Mouse (Mus musculus): Measurements from ENCODE around the gene Tas2r138.
"Not testable (repeated sequence)": the region's sequence is repeated elsewhere in the genome, so short reads cannot be mapped to it uniquely, and the experiment has no call there.

Tas2r138 gene

GRCm38 (mm10) chr6:40613260-40613852 is at the start of gene Tas2r138:
TSS of gene Tas2r138 (minus strand) at chr6:40613310.
- no peak for DNase-seq

GRCm38 (mm10) chr6:40660930-40661329 is 47.8 kb upstream of the Tas2r138 start:
- no peak for DNase-seq

GRCm38 (mm10) chr6:40650953-40651352 is 37.8 kb upstream of the Tas2r138 start:
- DNase-seq, result no peak

- no peak for DNase-seq
Measured at GRCm38 (mm10) chr6:40645701-40646100, 32.6 kb upstream of the Tas2r138 start.

GRCm38 (mm10) chr6:40640710-40641538 is 27.8 kb upstream of the Tas2r138 start:
- DNase-seq, result no peak

- DNase-seq, result no peak
Measured at GRCm38 (mm10) chr6:40637755-40638154, 24.6 kb upstream of the Tas2r138 start.

- DNase-seq, result peak; percentile 59
Measured at GRCm38 (mm10) chr6:40635559-40635958, 22.4 kb upstream of the Tas2r138 start.

GRCm38 (mm10) chr6:40634640-40635071 is 21.5 kb upstream of the Tas2r138 start:
- peak; percentile 79 for DNase-seq

- DNase-seq, result no peak
Measured at GRCm38 (mm10) chr6:40628406-40629000, 15.4 kb upstream of the Tas2r138 start, which contains the start of gene Mgam. TSS of gene Mgam (plus strand) at chr6:40628831.

GRCm38 (mm10) chr6:40626111-40626510 is 13.0 kb upstream of the Tas2r138 start:
- DNase-seq, result peak; percentile 15

GRCm38 (mm10) chr6:40617965-40618364 is 4.9 kb upstream of the Tas2r138 start:
- no peak for DNase-seq

GRCm38 (mm10) chr6:40610244-40610643 is 2.9 kb downstream of the Tas2r138 start:
- no peak for DNase-seq

- DNase-seq, result no peak
Measured at GRCm38 (mm10) chr6:40607431-40607830, 5.7 kb downstream of the Tas2r138 start.

- DNase-seq, result not testable (repeated sequence)
Measured at GRCm38 (mm10) chr6:40598546-40598945, 14.6 kb downstream of the Tas2r138 start.

GRCm38 (mm10) chr6:40594804-40595550 is 18.1 kb downstream of the Tas2r138 start:
- no peak for DNase-seq

- DNase-seq, result no peak
Measured at GRCm38 (mm10) chr6:40588346-40588745, 24.8 kb downstream of the Tas2r138 start.

- DNase-seq, result no peak
Measured at GRCm38 (mm10) chr6:40585645-40586044, 27.5 kb downstream of the Tas2r138 start, which contains the start of gene Clec5a. TSS of gene Clec5a (minus strand) at chr6:40585821.

GRCm38 (mm10) chr6:40584336-40584735 is 28.8 kb downstream of the Tas2r138 start:
- no peak for DNase-seq

- no peak for DNase-seq
Measured at GRCm38 (mm10) chr6:40576305-40576704, 36.8 kb downstream of the Tas2r138 start.

GRCm38 (mm10) chr6:40573618-40574017 is 39.5 kb downstream of the Tas2r138 start:
- no peak for DNase-seq

- no peak for DNase-seq
Measured at GRCm38 (mm10) chr6:40569187-40569586, 43.9 kb downstream of the Tas2r138 start, which contains the start of gene Olfr460. TSS of gene Olfr460 (plus strand) at chr6:40569487.

Data from kidney, adult 11 months (tissue).